Mouse (Mus musculus) olfactory bulb, adult 2 months (tissue): ENCODE measurements around the gene Cstf1.

Source experiments
- CTCF ChIP-seq: fragments of 200-500 bp; IDR thresholded peaks from 2 replicates; pipeline ENCODE4 v1.5.1; 2012; ENCODE audit warnings: low read depth, mild to moderate bottlenecking, low read length, moderate library complexity; ENCODE audit not compliant: insufficient read depth
- POLR2A ChIP-seq: fragments of 200-500 bp; IDR thresholded peaks from 2 replicates; pipeline ENCODE4 v1.6.1; 2012; ENCODE audit warnings: mild to moderate bottlenecking, low read depth, low read length, moderate library complexity; ENCODE audit not compliant: insufficient read depth

GRCm38 (mm10) chr2:172399901-172400300 lies 29.4 kb downstream of the Cstf1 start:
- TF ChIP-seq CTCF (no peak), POLR2A (no peak)
